Mouse (Mus musculus) neutrophil, adult 5-6 weeks (primary cell): ENCODE measurements around the gene Prl2c2. TPM values are rescaled to one million over a fixed set of nuclear protein-coding genes. Genes with fewer than 3 reads are reported as not detected.
"Not testable (repeated sequence)": the region's sequence is repeated elsewhere in the genome, so short reads cannot be mapped to it uniquely, and the experiment has no call there.

Experiments
- ATAC-seq: fragments of 151-379, 151-347 bp; 2 replicates; pipeline ENCODE4 v1.8.0; 2017; ENCODE audit warnings: mild to moderate bottlenecking, moderate TSS enrichment; ENCODE audit not compliant: insufficient number of reproducible peaks, poor library complexity, low FRiP score, severe bottlenecking; ENCODE audit errors: extremely low read depth
- total RNA-seq: library from RNA; stranded (forward); fragments of 200-1000 nt; gene quantifications from 2 replicates; pipeline ENCODE4 v1.2.3, GENCODE M21; 2017

Prl2c2 gene
- not detected in 2 replicates for total RNA-seq

DNA sequence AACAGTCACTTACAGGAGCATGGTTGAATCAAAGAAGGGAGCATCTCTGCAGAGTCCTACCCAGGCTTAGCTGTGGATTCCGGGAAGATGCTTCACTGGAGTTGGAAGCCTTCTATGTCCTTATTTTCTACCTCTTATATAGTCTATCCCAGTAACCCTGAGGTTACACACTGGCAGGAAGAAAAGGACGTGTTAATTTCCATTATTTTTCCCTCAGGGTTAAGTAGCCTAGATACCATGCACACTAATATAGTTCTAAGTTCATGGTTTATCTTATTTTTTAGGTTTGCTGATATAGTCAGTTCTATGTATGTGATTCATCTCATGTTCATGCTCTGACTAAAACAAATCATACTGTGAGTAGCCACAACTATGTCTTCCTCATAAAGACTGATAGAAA lies at the start of gene Prl2c2:
TSS of gene Prl2c2 (minus strand) at position 101 of the 400 bp plus-strand sequence.
- not testable (repeated sequence) for ATAC-seq

- ATAC-seq: not testable (repeated sequence)
These were observed 20.7 kb upstream of the Prl2c2 start for GRCm38 (mm10) chr13:13025872-13026271.

GRCm38 (mm10) chr13:13013993-13014549 lies 8.9 kb upstream of the Prl2c2 start:
- not testable (repeated sequence) for ATAC-seq

Other genes starting within 250 kb of the Prl2c2 start
- gene Prl2c3, start 205.3 kb downstream of the Prl2c2 start, total RNA-seq: not detected in 2 replicates
- not detected in 2 replicates for gene Prl2c5, start 177.3 kb upstream of the Prl2c2 start, total RNA-seq